Mouse (Mus musculus) kidney, postnatal 10 days (tissue): ENCODE data around the gene Rxfp2.

Experiments used
- DNase-seq: peaks from one replicate; pipeline ENCODE4 v3.0.0; 2021; ENCODE audit warnings: mixed read lengths

Gene Rxfp2

DNA sequence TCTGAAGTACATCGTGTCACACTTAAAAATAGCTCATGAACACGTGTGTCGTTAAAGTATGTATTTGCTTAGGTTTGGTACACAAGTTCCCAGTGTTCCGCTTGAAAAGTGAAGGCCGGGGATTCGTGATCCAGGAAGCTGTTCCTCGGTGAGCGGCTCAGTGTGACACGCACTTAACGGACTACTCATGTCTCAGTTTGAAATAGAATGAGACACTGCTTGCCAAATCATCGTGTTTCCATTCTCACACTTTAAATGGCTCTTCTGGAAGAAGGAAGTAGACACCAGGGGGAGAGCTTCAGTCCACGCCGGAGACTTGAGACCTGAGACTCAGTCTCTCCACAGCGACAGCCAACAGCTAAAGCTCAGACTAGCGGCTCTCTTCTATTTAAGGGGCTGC, 28.0 kb downstream of the Rxfp2 start:
- no peak for DNase-seq

DNA sequence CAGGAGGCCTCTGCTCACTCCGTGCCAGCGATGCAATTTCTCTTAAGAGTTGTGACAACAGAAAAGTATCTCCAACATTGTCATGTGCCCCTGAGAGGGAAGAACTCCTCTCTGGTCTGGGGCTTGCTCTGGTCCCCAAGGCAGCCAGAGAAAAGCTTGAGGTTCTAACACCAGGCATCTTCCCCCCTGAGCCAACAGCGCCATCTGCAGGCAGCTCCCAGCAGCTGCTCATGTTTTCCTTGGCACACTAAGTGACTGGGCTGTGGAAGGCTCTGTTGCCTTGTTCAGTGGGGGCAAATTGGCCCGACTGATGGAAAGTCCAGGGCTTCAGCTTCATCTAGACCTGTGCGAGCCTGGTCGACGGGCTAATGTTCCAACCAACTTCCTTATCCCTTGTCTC, 31.5 kb downstream of the Rxfp2 start:
- DNase-seq = peak; percentile 60

DNA sequence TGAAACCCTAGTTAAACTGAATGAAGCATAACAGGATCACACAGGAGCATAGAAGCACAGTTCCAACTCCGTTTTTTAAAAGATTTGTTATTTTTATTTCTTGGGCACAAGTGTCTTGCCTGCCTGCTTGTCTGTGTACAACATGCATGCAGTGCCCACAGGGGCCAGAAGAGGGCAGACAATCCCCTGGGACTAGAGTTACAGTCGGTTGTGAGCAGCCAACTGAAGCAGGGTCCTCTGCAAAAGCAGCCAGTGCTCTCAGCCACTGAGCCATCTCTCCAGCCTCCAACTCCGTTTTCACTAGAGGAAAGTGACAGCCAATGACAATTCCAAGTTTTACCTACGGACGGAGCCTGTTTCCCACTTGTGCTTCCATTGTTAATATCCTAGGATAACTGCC, 33.4 kb downstream of the Rxfp2 start:
- peak; percentile 69 for DNase-seq

DNA sequence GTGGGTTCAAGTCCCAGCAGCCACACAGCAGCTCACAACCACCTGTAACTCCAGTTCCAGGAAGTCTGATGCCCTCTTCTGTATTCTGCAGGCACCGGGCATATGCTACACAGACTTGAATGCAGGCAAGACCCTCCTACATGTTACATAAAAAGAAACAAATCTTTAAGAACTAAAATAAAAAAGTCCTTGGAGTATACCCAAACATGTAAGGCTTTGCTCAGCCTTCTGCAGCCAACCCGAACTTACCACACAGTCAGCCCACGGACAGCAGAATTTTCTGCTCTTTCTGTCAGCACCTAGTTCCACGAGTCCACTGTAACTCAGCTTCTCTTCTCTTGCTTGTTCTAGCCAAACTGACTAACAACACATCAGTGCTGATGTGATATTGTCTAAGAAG, 34.8 kb downstream of the Rxfp2 start:
- DNase-seq = no peak

DNA sequence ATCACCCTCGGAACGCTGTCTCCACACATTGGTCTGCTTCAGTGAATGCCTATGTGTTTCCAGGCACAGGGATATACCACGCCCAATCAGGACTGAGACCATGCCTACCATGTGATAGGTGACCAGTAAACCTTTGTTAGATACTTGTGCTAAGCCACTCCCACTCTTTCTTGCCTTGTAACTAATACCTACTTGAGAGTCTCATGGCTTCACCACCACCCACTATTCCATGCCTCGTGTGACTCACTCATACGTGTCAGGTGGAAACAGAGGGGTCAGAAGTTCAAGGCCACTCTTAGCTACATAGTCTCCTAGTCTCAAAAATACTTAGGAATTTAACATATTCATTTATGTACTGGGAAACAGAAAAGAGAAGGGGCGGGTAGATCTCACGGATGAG, 35.5 kb downstream of the Rxfp2 start:
- DNase-seq = no peak

DNA sequence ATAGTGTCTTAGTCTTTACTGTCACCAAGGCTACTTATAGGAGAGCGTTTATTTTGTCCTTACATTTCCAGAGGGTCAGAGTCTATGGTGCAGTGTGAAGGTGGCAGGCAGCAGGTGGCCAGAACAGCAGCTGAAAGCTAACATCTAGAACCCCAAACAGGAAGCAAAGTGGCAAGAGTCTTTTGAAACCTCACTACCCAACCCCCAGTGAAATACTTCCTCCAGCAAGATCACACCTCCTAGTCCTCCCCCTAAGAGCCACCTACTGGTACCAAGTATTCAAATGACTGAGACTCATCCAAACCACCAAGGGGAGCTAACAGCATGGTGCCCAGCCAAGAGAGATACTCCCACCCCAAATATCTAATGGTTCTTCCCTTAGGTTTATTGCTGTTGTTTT, 36.8 kb downstream of the Rxfp2 start:
- DNase-seq = no peak

DNA sequence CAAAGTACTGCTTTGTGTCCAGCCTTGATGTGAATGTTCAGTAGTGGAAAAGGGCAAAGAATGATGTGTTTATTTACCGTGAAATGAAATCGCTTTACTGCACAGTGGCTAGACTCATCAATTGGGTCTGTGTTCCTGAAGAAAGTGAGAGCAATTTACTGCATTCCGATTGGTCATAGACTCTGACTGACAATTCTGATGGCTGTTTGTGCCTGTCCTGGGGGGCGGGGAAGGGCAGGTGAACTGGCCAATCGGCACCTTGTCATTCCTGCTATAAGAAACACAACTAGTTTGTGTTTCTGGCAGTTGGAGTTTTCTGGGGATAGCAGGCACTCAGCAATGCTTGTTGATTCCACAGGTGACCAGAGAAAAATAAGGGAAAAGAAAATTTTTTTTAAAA, 37.6 kb downstream of the Rxfp2 start:
- DNase-seq = peak; percentile 40

DNA sequence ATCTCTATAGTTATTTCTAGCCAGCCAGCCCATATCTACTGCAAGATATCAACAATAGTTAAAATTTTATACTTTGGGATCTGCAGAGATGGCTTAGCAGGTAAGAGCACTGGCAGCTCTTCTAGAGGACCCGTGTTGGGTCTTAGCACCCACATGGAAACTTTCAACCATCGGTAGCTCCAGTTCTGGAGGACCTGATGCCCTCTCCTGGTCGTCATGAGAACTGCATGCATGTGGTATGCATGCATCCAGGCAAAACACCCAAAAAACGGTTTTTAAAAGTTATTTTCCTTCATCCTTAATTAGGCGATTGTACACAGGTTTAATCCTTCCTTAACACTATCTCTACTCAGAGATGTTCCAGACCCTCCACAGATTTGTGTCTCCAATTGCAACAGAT, 40.4 kb downstream of the Rxfp2 start:
- no peak for DNase-seq

DNA sequence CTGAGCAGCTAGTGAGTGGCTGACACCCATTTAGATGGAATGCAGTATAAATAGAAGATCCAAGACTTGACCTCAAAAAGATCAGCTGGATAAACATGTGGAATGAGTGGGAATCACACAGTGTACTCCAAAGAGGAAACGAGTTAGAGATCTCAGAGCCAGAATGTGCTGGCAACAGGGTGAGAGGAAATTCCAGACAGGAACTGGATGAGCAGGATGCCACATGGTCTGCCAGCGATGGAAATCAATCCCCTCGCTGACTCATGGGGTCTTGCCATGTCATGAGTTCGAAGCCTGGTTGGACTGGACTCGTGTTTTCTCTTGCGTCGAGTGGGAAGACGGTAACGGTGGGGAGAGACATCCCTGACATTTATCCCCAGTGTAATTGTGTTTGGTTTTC, 41.0 kb downstream of the Rxfp2 start:
- DNase-seq = no peak

DNA sequence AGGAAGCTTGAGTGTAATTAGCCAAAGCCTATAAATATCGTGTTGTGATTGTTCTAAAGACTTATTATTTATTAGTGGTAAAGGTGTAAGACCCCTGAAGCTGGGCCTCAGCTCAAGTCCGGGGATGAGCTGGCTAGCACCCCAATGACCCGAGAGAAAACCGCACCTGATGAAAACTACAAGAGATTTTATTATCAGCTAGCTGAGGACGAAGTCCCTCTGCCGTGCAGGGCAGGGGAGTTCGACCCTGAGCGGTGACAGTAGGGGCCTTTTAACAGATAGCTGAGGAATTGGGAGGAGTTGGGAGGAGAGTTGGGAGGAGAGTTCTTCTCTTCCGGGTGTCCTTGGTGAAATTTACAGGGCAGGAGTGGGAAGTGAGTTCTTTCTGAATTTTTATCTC, 42.6 kb downstream of the Rxfp2 start:
- DNase-seq = no peak

DNA sequence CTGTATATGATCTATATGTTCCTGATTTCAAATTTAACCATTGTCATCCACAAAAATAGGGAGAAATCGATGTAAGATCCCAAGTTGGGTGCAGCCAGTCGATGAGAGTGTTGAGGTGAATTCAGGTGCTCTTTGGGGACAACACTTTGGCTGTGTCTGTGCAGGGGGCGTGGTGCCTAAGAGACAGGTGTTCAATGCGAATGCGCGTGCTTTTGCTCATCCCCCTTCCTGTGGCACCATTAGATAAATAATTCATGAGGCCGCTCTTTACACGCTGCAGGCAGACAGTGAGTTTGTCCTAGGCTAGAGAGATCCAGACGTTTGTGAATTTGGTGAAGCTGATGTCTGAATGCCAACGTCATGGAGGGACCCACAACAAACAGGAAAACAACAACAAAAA, 45.8 kb downstream of the Rxfp2 start:
- no peak for DNase-seq

DNA sequence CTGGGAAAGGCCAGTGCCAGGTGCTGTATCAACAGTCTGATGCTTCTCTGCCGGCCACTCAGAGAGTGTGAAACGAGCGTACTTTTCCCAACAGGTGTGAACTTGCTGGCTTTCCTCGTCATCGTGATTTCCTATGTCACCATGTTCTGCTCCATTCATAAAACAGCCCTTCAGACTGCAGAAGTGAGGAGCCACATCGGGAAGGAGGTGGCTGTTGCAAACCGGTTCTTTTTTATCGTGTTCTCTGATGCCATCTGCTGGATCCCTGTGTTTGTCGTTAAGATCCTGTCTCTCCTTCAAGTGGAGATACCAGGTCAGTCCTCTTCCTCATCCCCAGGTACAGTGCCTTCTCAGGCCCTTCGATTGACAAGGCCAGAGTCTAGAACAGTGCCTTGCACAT, 51.6 kb downstream of the Rxfp2 start:
- DNase-seq = peak; percentile 39

DNA sequence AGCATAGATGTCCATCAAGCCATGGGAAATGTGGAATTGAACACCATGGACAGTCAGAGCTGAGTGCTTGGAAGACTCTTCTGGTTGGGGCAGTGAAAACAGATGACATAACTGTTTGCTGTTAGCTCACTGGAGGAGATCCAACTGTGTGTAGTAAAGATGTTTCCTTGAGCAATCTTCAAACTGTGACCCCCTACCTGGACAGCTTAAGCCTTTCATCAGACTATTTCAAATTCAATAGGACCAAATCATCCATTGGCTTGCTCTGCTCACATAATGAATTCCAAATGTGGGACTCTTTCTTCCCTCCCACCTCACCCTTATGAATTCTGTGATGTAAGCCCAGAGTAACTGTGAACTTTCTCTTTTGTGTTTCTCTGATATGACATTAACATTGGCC, 53.3 kb downstream of the Rxfp2 start:
- no peak for DNase-seq

DNA sequence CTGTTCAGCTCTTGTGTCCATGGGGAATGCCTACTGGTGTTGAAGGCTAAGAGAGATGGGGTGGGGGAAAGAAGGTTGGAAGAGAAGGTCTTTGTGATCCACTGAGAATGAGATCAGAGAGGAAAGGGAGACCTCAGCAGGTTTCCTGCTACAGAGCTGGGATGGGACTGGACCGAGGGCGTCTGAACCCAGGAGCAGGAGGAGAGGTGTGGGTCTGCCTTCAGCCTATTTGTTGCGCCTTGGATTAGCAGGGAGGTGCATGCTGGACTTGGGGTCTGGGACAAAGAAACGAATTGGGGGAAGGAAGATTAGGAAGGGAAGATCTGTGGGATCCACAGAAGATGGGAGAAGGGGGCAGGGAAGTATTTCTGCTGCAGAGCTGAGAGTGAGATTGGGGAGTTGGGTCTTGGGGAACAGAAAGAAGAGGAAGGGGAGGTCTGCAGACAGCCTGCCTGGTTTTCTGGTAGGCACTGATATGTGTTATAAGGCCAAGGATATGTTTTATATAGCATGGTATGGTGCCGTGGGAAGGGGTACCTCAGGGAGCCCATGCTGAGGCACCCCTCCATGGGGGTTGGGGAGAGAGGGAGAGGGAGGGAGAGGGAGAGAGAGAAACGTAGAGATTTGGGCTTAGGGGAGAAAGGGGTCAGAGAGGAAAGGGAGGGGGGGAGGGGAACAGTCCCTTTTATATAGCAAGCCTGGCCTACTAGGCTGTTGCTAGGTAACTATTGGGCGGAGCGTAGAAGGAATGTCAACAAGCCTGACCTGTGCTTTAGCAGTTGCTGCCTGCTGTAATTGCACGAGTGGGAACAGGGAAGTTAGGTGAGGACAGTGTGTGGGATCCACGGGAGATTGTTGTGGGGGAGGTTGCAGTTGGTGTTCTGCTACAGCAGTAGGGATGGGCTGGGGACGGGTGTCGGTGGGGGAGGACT, 61.7 kb downstream of the Rxfp2 start:
- no peak for DNase-seq

DNA sequence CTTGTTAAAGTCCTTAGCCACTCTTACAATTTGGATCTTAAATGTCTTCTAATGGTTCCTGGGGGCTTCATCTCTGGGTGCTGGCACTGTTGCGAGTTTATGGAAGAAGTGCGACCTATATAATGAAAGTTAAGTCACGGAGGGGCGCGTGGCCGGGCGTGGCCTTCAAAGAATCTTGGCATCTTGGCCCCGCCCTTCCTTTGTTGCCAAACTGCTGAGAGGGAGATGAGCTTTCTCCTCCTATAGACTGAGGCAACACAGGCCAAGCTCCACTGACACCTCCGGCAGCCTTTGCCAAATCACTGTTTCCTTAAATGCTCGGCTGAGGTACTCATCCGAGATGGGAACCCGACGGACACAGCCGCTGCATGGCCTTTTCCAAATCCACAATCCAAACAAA, 64.2 kb downstream of the Rxfp2 start:
- DNase-seq = no peak

DNA sequence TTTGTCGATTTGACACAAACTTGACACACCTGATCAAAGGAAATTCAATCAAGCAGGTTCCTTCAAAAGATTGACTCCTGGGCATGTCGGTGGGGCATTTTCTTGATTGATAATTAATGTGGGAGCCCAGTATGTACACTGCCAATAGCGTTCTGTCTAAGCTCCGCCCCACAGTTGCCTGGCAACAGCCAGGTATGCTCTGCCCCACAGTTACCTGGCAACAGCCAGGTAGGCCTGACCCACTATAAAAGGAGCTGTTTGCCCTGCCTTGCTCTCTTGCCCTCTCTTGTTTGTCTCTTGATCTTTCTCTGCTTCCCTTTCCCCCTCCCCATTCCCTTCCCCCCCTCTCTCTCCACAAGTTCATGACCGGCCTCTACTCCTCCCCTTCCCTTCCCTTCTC, 64.7 kb downstream of the Rxfp2 start:
- no peak for DNase-seq

DNA sequence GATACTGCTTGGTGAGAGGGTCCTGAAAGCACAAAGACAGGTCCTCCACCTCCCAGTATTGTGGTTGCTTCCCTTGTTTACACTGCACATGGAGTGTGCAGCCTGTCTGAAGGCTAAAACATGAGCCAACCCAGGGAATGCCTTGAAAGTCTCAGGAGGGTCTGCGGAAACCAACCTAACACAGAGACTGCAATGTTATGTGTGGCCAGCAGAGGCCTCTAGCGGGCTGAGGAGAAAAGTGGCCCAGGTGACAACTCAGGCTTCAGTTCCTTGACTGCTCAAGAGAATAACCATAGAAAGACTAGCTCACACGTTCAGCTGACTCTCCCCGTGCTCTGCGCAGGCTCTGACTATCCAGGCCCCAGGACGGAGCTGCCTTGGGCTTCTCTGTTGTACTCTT, 79.1 kb downstream of the Rxfp2 start:
- peak; percentile 68 for DNase-seq

DNA sequence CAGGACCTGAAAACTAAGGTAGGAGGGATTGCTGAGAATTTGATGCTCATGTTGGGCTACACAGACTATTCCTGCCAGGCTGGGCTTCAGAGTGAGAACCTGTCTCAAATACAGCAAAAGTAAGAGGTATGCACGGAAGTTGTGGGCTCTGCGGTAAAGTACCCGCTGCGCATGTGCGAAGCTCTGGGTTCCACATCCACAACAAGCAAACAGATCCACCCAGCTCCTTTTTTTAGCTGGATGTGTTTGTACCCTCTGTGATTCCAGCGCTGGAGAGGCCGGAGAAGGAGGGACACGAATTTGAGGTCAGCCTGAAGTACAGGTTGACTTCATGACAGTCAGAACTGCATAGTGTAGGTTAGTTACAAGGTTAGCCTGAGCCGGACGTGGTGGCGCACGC, 80.3 kb downstream of the Rxfp2 start:
- no peak for DNase-seq

DNA sequence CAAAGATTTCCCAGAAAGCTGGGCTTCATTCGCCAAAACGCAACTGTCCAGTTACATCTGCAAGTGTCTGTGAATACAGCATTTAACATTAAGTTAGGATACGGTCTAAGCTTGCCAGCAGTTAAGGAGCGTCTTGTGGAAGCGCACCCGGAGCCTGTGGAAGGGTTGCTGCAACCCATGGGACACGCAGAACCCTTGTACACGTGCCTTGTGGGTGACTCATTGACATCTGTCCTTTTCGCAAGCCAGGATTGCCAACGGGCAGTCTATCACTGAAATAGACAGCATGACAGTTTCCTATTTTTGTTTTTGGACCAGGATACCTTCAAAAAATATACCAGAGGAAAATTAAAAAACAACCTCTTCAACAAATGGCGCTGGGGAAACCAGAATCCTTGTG, 83.3 kb downstream of the Rxfp2 start:
- DNase-seq = no peak

DNA sequence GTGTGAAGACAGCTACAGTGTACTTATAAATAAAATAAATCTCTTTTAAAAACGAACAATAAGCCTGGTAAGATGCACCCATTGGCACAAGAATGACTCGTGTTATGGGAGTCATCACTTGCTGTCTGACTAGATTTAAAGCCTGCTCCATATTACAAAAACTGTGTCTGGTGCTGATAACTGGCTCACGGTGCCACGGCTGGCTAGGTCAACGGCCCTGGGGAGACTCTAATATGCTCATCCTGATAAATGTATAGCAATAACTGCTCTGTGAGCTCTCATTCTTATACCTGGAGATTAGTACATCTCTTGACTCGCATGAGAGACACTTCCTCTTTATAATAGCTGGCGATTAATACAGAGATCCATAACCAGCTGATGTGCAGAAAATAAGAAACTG, 87.9 kb downstream of the Rxfp2 start:
- no peak for DNase-seq

DNA sequence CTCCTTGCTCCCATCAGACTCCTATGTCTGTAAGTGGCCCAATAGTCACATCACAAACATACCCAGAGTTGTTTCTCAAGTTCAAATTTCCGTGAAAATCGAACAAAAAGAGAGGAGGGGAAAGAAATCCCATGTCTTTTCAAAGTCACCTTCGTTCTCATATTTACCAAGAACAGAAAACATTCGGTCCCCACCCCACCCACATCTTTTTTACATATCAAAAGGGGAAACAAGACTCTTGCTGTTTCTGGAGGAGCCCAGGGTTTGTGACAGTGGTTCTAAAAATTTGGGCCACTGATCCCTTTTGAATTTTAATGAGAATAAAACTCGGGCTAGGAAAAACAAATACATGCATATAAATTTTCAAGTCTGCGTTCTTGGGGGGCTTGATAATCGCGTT, 92.8 kb downstream of the Rxfp2 start:
- no peak for DNase-seq

DNA sequence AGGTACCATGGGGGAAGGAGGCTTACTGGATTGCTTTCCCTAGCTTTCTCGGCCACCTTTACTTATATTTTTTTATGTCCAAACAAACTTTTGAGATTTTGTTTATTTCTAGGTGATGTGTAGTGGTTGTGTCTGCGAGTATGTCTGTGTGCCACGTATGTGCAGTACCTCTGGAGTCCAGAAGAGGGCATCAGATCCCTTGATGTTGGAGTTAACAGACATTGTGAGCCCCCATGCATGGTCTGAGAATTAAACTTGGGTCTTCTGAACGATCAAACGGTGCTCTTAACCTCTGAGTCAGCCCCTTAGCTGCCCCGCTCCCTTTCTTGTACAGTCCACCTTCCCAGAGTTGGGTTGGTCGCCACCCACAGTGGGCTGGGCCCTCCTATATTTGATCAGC, 95.5 kb downstream of the Rxfp2 start:
- DNase-seq = peak; percentile 36

DNA sequence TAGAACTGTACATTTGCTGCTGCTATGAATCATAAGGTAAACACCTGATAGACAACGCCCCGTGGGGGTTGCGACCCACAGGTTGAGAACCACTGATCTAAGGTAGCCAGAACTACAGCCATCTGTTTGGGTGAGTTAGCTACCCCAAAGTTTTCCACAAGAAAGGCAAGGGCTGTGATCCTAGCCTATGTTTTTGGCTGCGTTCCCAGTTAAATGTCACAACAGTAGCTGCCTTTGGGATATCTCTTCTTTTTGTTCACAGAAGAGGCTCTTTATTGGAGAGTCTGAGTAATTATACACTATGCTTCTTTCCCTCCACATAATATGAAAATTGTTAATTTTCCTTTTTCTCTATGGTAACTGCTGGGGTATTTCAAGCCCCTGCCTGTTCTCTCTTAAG, 96.3 kb downstream of the Rxfp2 start:
- no peak for DNase-seq

DNA sequence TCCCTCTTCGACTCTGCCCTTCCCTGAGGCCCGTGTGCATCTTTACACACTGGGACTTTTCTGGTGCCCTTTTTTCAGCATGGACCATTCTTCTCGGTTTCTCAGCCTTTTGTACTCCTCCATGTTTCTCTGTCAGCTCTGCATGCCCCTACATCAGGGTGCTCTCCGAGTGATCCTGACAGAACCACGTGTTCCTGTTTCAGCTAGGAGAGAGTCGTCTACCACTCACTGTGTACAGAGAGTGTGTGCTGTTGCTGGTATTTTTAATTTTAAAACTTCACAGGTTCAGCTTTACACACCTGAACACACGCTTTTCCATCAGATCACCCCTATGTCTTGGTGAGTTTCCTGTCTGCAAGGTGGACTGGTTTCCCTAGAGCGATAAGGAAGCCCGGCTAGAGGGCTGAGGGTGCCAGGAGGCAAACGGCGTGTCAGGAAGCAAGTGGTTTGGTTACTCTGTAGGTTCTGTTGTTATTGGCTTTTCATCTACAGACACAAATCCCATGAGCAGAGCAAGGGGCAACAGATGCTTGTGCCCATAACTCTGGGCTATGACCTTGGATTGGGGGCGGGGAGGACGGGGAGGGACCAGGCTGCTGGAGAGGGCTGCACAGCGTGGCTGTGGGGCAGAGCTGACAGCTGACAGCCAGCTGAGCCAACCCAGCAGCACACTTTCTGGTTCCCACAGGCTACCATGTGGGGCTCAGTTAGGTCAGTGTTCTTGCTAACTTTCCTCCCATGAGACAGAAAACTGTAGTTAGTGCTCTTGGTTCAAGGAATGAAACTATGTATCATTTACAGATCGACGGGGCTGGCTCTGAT, 97.0 kb downstream of the Rxfp2 start:
- peak; percentile 13 for DNase-seq
